Mouse (Mus musculus) urinary bladder, postnatal 4 days (tissue): ENCODE data around the gene Hnf1a.
"Not testable (repeated sequence)": the region's sequence is repeated elsewhere in the genome, so short reads cannot be mapped to it uniquely, and the experiment has no call there.

Source experiments
- DNase-seq, 2 experiments: peaks; one replicate each; pipeline ENCODE4 v3.0.0; 2021 to 2022; ENCODE audit warnings: low spot score in 2 of 2

Gene Hnf1a

GRCm38 (mm10) chr5:114945072-114945471 lies 25.8 kb downstream of the Hnf1a start:
- DNase-seq, result peak in 1 of 2 experiments; percentile 49

GRCm38 (mm10) chr5:114942766-114943130 lies 28.1 kb downstream of the Hnf1a start:
- DNase-seq, result no peak

DNA sequence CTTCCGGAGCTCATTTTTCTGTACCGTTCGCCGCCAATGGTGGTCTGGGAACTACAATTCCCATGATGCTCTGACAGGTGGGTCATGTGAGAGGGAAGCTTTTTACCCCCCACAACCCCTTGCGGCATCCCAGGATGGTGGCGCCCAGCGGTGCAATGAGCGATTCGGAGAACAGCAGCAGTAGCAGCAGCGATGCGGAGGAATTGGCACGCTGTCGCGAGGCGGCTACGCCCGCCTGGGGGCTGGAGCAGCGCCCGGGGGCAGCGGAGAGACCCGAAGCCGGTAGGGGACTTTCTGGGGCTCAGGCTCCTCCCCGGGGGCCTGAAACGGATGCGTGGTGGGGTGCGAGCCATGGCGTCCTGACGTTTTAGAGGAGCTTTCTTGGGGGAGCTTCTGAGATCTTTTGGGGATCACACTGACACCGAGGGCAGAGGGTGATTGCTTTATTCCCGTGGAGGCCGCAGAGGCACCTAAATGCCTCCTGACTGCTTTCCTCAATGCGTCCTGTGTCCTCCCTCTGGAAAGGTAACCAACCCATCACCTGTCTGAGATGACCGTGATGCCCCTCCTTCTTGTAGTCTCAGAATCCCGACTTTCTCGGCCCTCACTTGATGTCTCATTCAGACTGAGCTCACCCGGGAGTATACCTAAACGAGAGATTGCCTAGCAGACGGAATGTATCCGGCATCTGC lies 28.7 kb downstream of the Hnf1a start, which contains the start of gene 2210016L21Rik:
2210016L21Rik (plus strand) TSS at position 85 of the 692 bp plus-strand sequence.
- DNase-seq, result peak; percentile 78 to 85

GRCm38 (mm10) chr5:114941138-114941537 lies 29.8 kb downstream of the Hnf1a start:
- DNase-seq, result not testable (repeated sequence)

DNA sequence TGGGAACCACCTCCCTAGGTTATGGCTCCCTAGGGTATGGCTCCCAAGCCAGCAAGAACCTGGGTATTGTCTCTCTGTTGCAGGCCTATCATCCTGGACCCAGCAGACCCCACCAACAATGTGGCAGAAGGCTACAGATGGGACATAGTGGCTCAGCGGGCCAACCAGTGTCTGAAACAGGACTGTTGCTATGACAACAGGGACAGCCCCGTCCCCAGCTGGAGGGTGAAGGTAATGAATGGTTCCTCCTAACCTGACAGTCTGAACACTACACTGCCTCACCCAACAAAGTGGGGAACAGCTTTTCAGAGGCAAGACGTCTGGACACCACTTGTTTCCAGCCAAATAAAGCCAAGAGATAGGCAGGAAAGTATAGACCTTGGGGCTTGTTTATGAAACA lies 35.1 kb downstream of the Hnf1a start:
- DNase-seq, result no peak

GRCm38 (mm10) chr5:114933206-114933605 lies 37.7 kb downstream of the Hnf1a start:
- DNase-seq, result no peak

DNA sequence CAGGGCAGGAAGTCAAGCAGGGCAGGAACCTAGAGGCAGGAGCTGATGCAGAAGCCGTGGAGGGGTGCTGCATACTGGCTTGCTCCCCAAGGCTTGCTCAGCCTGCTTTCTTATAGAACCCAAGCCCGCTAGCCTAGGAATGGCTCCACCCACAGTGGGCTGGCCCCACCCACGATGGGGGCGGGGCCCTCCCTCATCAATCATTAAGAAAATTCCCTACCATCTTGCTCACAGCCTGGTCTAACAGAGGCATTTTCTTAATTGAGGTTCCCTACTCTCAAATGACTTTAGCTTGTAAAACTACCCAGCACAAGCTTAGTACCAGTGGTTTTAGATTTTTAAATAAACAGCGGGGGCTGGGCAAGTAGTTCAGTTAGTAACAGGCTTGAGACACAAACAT lies 39.3 kb downstream of the Hnf1a start:
- DNase-seq, result no peak

DNA sequence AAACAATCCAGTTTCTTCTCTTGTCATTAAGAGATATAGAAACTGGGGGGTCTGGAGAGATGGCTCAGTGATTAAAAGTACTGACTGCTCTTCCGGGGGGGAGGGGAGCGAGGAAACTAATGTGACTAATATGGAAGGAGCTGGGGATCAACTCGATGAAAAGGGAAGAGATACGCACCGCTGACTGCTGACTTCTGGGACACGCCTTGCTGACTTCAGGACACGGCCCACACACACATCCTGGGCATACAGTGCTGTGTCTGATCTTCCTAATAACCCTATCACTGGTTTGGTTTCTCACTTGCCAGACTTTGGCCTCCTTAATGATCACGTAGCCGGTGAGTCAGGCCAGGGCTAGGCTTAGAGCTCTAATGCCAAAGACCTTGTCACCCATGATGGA lies 44.1 kb downstream of the Hnf1a start:
- DNase-seq, result no peak

GRCm38 (mm10) chr5:114926153-114926684 lies 44.7 kb downstream of the Hnf1a start:
- DNase-seq, result no peak

DNA sequence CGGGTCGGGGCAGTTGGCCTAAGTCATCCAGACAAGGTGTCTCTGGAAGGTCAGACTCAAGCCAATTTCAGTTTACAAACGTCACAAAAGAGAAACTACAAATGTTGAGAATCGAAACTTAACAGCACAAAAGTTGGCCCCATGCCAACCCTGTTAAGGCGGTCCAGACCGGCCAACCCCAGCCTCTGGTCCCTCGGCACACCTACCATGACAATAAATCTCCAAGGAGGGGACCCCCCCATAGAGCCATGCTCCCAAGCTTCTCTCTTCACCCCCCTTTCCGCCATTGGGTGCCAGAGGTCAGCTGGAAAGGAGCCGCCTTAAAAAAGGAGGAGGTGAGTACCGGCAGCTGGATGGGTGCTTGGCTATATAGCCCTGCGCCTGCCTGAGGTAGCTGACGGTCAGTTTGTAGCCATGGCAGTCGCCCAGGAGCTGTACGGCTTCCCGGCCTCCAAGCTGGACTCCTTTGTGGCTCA lies 47.9 kb downstream of the Hnf1a start, which contains the start of gene Oasl1:
Oasl1 (plus strand) TSS at position 243 of the 476 bp plus-strand sequence.
- peak; percentile 51 to 67 for DNase-seq

- DNase-seq, result no peak
Measured at GRCm38 (mm10) chr5:114922366-114922731, 48.5 kb downstream of the Hnf1a start.

DNA sequence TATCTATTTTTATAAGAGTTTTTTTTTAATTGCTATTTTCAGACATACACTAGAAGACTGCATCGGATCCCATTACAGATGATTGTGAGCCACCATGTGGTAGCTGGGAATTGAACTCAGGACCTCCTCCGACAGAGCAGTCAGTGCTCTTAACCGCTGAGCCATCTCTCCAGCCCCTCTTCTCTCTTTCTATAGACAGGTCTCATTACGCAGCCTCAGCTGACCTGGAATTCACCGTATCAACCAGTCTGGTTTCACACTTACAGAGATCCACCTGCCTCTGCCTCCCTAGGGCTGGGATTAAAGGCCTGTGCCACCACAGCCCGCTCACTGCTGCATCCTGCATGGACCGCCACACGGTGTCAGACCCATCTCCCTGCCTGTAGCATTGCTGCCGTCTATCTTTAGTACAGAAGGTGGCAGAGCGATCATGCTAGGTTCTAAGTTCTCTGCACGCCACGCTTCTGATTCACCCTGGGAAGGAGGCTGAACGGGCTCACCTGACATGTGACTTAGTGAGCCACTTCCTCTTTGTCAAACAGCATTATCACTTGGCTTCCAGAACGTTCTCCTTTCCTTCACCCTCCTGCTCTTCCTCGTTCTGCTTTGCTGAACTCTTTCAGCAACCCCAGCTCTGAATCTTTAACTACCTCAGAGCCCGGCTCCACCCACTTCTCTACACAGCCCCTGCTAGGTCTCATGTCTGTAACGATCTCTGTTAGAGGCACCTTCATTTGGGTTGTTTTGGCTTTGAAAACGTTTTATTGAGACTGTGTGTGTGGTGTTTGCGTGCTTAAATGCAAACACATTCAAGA lies 49.1 kb downstream of the Hnf1a start:
- no peak for DNase-seq

DNA sequence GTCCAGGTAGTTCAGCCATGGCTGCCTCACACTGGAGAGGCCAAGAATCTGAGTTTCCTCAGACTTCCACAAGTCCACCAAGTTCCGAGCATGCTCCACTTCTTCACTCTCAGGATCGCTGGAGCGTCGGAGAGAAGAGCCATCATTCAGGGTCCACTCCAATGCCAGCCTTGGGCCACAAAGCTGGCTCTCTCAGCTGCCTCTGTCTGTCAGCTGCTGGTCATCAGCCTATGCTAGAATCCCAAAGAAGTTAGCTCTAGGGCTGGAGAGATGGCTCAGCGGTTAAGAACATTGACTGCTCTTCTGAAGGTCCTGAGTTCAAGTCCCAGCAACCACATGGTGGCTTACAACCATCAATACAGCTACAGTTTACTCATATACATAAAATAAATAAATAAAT lies 53.5 kb downstream of the Hnf1a start:
- not testable (repeated sequence) for DNase-seq

DNA sequence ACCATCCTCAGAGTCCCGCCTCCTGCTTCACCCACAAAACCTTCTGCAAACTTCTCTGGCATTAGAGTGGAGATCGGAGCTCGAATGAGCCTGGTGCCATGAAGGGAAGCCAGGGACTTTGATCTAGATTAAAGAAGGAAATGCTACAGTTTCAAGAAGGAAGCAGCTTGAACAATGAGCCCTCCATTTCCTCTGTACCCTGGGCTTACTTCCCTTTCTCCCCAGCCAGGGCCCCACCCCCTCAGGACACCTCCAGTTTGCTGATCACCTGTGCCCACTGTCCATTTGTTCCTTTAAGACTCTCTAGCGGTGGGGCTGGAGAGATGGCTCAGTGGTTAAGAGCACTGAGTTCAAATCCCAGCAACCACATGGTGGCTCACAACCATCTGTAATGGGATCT lies 54.1 kb downstream of the Hnf1a start:
- DNase-seq, result no peak

DNA sequence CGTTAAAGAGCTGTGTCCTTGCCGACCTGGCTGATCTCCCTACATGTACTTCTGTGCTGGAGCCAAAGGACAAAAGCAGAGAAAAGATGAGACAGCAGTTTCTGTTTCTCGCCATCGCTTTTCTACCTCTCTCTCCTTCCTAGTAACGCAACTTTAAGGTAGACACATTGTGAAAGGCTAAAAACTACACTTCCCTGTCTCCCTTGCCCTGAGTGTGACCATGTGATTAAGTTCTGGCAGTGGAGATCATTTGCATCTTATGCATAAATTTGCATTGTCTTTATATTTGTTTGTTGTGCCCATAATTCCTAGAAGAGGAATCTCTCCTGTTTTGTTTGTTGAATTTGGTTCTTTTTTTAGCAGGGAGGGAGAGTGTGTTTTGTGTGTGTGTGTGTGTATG lies 55.0 kb downstream of the Hnf1a start:
- DNase-seq, result no peak

DNA sequence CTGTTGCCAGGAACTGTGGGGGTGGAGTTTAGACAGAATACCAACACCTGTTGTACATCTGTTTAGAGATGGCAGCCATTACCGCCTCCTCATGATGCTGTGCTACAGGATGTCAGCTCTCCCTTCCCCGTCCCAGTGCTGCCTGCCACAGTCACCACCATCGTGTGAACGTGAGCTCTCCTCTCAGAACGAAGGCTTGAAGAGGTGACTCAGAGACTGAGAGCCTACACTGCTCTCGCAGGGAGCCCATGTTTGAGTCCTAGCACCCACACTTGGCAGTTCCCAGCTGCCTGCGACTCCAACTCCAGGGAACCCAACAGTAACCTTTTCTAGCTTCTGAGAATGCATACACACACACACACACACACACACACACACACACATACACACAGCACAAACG lies 56.0 kb downstream of the Hnf1a start:
- no peak for DNase-seq

- no peak for DNase-seq
Measured at GRCm38 (mm10) chr5:114913686-114914085, 57.2 kb downstream of the Hnf1a start.

GRCm38 (mm10) chr5:114908598-114909305 lies 62.1 kb downstream of the Hnf1a start:
- DNase-seq, result no peak

- DNase-seq, result no peak
Measured at GRCm38 (mm10) chr5:114902413-114902812, 68.5 kb downstream of the Hnf1a start.
